Mouse (Mus musculus) cortical plate, adult 2 months (tissue): Measurements from ENCODE around the gene Noct. TPM values are rescaled to one million over a fixed set of nuclear protein-coding genes. Genes with fewer than 3 reads are reported as not detected.
"Not testable (repeated sequence)": the region's sequence is repeated elsewhere in the genome, so short reads cannot be mapped to it uniquely, and the experiment has no call there.

Source experiments
- H3K27ac ChIP-seq: fragments of 200-500 bp; 2 replicates; pipeline ENCODE4 v1.5.1; 2012; ENCODE audit warnings: low read length, control low read depth, inconsistent platforms; ENCODE audit not compliant: insufficient read depth
- H3K4me1 ChIP-seq: fragments of 200-500 bp; 2 replicates; pipeline ENCODE4 v1.6.1; 2011; ENCODE audit warnings: low read length; ENCODE audit not compliant: control insufficient read depth, insufficient read depth
- H3K4me3 ChIP-seq: fragments of 200-500 bp; 2 replicates; pipeline ENCODE4 v1.5.1; 2011; ENCODE audit warnings: mild to moderate bottlenecking, low read length, control low read depth; ENCODE audit not compliant: insufficient read depth
- CTCF ChIP-seq: fragments of 200-500 bp; IDR thresholded peaks from 2 replicates; pipeline ENCODE4 v1.5.1; 2011; ENCODE audit warnings: mild to moderate bottlenecking, control low read depth, low read length; ENCODE audit not compliant: insufficient read depth; ENCODE audit errors: extremely low read depth
- POLR2A ChIP-seq: fragments of 200-500 bp; IDR thresholded peaks from 2 replicates; pipeline ENCODE4 v1.6.1; 2011; ENCODE audit warnings: mild to moderate bottlenecking, low read length, control low read depth; ENCODE audit not compliant: insufficient read depth; ENCODE audit errors: extremely low read depth
- polyA plus RNA-seq: library from polyadenylated mRNA; depleted of rRNA; stranded (reverse); fragments of >200 nt; gene quantifications from 2 replicates; pipeline ENCODE4 v1.2.3, GENCODE M21; 2012

The Noct gene
- polyA plus RNA-seq, 1 experiment, result 31.8 TPM

DNA sequence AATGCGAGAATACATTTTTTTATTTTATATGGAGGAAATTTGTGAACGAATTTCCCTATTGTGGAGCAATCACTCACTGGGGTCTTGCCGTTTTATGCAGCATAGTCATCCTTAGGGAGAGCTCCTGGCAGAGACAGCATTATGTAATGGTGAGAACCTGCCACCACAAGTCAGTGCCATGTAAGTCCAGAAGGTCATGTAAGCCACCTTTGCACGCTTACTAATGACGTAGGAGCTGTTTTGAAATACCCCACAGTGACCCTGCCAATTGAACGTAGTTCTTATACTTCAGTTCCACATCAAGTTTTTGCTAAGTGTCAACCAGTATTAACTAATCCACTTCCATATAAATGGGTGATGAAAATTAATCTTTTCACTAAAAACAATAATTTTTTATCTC is 20.3 kb upstream of the Noct start:
- no peak overlapping the region for H3K4me3 ChIP-seq
- H3K4me1 ChIP-seq, result no peaks in the 10 kb centered on the region
- TF ChIP-seq POLR2A (no peak), CTCF (no peak)
- no peak overlapping the region for H3K27ac ChIP-seq

DNA sequence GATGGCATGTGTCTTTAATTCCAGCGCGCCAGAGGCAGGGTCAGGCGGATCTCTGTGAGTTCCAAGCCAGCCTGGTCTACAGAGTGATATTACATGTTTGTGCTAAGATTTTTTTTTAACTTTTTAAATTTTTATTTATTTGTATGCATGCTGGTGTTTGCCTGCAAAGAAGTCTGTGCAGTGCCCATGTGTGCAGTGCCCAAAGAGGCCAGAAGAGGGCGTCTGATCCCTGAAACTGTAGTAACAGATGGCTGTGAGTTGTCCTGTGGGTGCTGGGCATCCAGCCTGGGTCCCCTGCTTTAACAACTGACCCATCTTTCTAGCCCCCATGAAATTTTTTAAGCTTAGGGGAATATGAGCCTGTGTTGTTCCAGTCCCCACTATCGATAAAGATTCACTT is 19.8 kb upstream of the Noct start:
- TF ChIP-seq CTCF (no peak), POLR2A (no peak)
- Histone ChIP-seq H3K4me1 (no peaks in the 10 kb centered on the region), H3K4me3 (no peak overlapping the region), H3K27ac (no peak overlapping the region)

DNA sequence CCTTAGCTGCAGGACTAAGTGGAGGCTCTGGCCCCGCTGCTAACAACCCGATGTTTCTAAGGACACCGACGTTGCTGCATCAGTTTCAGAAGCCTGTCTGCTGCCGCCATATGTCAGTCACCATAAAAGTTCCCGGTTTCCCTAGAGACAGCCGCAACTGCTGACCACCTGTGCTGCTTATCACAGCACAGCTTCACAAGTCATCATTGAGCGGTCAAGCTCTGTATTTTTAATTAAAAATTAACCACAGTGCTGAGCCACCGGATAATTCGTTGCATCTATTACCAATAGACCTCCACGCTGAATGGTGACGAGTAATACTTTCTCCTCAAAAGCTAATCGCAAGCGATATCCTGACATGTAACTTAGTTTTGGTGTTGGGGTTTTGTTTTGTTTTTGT is 19.4 kb upstream of the Noct start:
- no peak for TF ChIP-seq CTCF
- no peak for TF ChIP-seq POLR2A
- Histone ChIP-seq H3K4me1 (no peaks in the 10 kb centered on the region), H3K4me3 (no peak overlapping the region), H3K27ac (no peak overlapping the region)

DNA sequence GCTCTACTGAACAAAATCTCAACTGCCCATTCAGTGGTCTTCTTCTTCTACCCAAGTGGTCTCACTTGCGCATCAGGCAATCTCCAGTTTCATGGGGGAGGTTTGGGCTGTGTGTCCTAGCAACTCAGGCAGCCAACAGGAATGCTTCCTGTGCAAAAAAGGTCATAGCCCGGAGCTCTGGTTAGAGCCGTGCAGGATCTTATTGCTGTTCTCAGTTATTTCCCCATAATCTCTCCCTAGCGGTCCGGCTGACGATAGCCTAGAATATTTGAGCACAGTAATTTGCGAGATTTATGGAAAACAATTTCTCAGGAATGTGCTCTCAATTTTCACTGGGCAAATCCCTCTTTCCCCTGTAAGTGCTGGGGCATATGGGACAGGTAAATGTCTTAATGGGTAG is 17.7 kb upstream of the Noct start:
- Histone ChIP-seq H3K4me1 (no peaks in the 10 kb centered on the region), H3K4me3 (no peak overlapping the region), H3K27ac (no peak overlapping the region)
- no peak for TF ChIP-seq CTCF
- TF ChIP-seq POLR2A, result no peak

DNA sequence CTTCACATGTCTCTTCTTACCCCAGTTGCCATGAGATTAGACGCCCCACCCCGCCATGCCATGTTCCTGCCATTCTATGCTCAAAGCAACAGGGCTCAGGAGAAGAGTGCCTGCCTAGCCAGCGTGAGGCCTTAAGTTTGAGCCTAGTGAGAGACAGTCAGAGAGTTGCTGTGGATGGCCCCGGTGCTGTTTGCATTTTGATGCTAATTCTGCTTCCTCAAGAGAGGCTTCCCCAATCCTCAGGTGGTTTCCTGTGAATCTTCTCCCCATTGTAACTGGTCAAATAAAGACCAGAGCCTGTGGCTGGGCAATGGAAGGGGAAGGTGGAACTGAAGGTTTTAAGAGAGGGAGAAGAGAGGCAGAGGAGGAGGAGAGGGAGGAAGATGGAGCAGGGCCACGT is 15.6 kb upstream of the Noct start:
- no peak overlapping the region for H3K4me3 ChIP-seq
- H3K27ac ChIP-seq, result no peak overlapping the region
- H3K4me1 ChIP-seq, result no peaks in the 10 kb centered on the region
- TF ChIP-seq POLR2A, result no peak

DNA sequence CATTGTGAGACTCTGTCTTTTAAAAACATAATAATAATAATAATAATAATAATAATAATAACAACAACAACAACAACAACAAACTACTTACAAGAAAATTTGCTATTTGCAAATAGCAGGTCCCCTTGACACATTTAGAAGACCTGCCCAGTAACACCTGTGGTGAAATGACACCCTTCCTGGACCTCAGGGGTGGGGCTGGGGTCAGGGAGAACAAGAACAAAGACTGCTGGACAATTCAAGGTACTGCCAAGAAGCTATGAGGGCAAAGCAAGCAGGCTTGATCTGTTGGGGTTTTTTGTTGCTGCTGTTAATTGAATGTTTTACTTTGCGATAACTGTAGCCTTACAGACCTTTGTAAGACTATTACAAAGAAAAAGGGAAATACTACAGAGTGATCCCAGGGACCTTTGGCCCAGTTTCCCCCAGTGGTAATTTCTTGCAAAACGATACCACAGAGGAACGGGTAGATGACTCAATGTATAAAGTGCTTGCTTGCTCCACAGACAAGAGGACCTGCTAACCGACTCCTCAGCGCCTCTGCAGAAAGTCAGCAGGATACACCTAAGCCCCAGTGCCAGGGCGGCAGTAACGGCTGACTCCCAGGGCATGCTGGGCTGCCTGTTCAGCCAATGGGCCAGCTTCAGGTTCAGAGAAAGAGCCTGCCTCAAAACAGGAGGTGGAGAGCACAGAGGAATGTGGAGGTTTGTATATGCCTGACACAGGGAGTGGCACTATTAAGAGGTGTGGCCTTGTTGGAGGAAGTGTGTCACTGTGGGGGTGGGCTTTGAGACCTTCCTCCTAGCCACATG is 14.5 kb upstream of the Noct start:
- TF ChIP-seq POLR2A, result no peak
- TF ChIP-seq CTCF, result no peak
- no peak overlapping the region for H3K27ac ChIP-seq
- no peak overlapping the region for H3K4me3 ChIP-seq
- no peaks in the 10 kb centered on the region for H3K4me1 ChIP-seq

DNA sequence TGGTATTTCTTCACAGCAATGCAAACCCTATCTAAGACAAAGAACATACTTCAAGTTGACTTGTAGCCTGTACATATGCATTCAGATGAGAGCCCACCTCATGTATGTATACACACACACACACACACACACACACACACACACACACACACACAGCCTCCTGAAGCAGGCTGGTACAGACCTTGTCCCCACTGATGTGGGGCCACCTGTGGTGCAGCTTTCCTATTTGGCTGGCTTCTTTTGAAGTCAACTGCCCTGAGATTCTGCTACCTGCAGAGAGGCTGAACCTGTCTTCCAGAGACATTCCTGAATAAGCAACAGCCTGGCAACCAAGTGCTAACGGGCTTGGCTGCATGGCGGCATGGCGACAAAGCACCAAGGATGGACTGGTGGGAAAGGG is 13.8 kb upstream of the Noct start:
- no peak overlapping the region for H3K27ac ChIP-seq
- H3K4me3 ChIP-seq, result no peak overlapping the region
- H3K4me1 ChIP-seq, result no peaks in the 10 kb centered on the region
- TF ChIP-seq CTCF (no peak), POLR2A (no peak)

DNA sequence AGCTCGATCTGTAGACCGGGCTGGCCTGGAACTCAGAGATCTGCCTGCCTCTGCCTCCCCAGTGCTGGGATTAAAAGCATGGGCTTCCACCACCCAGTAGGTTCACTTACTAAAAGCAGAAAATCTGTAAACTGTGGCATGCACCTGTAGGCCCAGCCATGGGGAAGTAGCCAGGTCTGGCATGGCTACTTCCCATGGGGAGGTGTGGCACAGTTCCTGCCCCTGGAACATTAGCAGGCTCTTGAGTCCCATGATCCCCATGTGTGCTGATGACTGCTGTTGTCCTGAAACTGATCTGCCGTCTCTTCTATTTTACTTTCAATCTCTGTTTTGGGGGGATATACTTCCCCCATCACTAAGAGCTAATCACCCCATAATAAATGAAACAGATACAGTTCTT is 11.1 kb upstream of the Noct start:
- H3K27ac ChIP-seq, result no peak overlapping the region
- H3K4me1 ChIP-seq, result no peaks in the 10 kb centered on the region
- H3K4me3 ChIP-seq, result no peak overlapping the region
- TF ChIP-seq POLR2A (no peak), CTCF (no peak)

DNA sequence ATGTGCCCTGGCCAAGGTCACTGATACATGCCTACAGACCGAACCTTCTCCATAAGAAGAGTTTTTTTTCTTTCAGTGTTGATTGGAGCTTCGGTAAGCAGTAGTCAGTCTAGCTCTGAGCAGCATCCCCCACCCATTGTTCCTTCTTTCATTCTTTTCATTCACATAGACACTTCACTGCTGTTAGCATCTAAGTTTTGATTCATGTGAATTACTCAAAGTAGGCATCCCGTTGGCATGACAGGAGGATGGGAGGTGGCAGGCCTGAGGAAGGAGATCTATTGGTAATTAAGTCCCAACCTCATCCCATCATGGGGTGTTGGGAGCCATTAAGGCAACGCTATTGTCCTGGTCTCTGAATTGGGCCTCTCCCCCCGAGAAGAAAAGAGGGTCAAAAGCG is 8.6 kb upstream of the Noct start:
- Histone ChIP-seq H3K4me1 (no peaks in the 10 kb centered on the region), H3K4me3 (no peak overlapping the region), H3K27ac (no peak overlapping the region)
- no peak for TF ChIP-seq POLR2A
- TF ChIP-seq CTCF, result no peak

DNA sequence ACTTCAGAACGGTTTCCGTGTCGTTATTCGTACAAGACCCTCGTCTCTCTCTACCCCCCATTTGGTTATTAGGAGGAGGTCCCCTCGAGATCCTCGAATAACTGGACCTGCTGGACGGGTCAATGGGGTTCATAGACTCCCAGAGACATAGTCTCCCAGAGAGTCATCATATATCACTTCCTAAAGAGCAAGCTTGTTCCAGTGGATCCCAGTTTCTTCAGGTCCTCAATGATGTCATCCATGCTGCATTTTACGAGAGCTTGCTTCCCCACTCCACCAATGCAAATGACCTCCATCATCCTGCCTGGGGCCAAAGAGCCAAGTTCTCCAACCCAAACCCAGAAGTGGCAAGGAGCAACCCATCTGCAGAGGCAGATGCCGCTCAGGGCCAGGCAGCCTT is 7.9 kb upstream of the Noct start:
- not testable (repeated sequence) for H3K27ac ChIP-seq, H3K4me3 ChIP-seq, H3K4me1 ChIP-seq

DNA sequence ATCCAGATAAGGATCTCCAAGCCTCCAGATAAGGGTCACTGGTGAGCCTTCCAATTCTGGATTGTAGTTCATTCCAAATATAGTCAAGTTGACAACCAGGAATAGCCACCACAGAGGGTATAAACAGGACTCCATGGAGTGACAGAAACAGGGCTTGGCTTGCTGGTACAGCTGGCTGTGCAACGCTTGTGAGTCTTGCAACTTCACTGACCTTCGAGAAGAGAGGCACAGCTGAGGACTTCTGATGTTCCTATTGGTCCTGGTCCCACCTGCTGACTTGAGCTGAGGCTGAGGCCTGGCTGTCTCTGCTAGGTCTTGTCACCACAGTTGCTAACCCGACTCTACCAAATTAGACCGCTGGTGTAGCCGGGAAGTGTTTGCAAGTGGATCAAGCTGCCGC is 5.9 kb upstream of the Noct start:
- not testable (repeated sequence) for H3K4me3 ChIP-seq, H3K4me1 ChIP-seq, H3K27ac ChIP-seq
